Mouse (Mus musculus) skeletal muscle tissue, postnatal 0 days (tissue): ENCODE data around the gene Rbx1. TPM values are rescaled to one million over a fixed set of nuclear protein-coding genes. Genes with fewer than 3 reads are reported as not detected.

Experiments
- polyA plus RNA-seq: library from polyadenylated mRNA; unstranded; fragments of >200 nt; fragmentation: Nextera tagmentation; extraction: Ambion mirVana; gene quantifications from 2 replicates; pipeline ENCODE4 v1.2.1, GENCODE M21; 2015

Gene Rbx1
- polyA plus RNA-seq, result 344 and 355 TPM in 2 replicates

GRCm38 (mm10) chr15:81465901-81466737 lies at the start of gene Rbx1:
Rbx1 (plus strand) TSS chr15:81466296.

Other genes starting within 250 kb of the Rbx1 start
- gene Mchr1, start 230.8 kb upstream of the Rbx1 start, polyA plus RNA-seq, result 5.0 and 5.6 TPM in 2 replicates
- gene Slc25a17, start 105.5 kb upstream of the Rbx1 start, polyA plus RNA-seq, result 38.4 and 50.4 TPM in 2 replicates
- gene St13, start 66.2 kb upstream of the Rbx1 start, polyA plus RNA-seq, result 92.6 and 109 TPM in 2 replicates
- gene Xpnpep3, start 66.2 kb upstream of the Rbx1 start, polyA plus RNA-seq, result 5.9 and 6.0 TPM in 2 replicates
- gene Dnajb7, start 58.0 kb upstream of the Rbx1 start, polyA plus RNA-seq, result 0.37 and 0.62 TPM in 2 replicates
- gene Ep300, start 119.1 kb downstream of the Rbx1 start, polyA plus RNA-seq, result 6.8 and 7.0 TPM in 2 replicates
- 5.8 and 7.2 TPM in 2 replicates for gene L3mbtl2, start 197.6 kb downstream of the Rbx1 start, polyA plus RNA-seq
- 2.7 and 4.2 TPM in 2 replicates for gene Chadl, start 231.0 kb downstream of the Rbx1 start, polyA plus RNA-seq